Mouse (Mus musculus) heart, postnatal 14 days (tissue): ENCODE measurements around the gene Lysmd2. TPM values are rescaled to one million over a fixed set of nuclear protein-coding genes. Genes with fewer than 3 reads are reported as not detected.

Source experiments
- DNase-seq, 2 experiments: peaks; one replicate each; pipeline ENCODE4 v3.0.0; 2021 to 2022
- intact Hi-C: fragments of 180-260 bp; cut with DNase I; formaldehyde crosslinking; loops from one replicate; pipeline ENCODE4 v1.15.1; 2025
- total RNA-seq, 2 experiments: library from RNA; stranded (reverse); gene quantifications; 2 replicates each; pipeline ENCODE4 v1.2.3; 2021

Lysmd2 gene
- total RNA-seq, 2 experiments from 2014 or later: 8.2 to 8.7 TPM

DNA sequence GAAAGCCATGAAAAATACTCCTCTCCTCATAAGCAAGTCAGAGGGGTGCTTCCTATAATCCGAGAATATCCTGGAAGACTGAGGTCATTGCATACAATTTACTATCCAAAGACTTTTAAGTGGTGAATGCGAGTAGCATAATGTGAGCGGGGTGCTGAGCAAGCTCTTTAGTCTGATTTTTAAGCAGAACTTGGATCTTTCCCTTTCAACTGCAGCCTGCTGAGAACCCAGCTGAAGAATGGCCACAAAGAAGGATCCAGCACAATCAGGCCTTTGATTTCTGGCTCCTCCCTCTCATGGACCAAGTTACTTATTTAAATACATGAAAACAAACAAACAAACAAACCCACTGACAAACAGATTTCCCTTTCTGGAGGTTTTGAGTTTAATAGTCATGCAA is 59.2 kb downstream of the Lysmd2 start:
- DNase-seq: no peak
- intact Hi-C loops: no loop called here

Other genes with a start within 250 kb of the Lysmd2 start
- 10 to 100 TPM; 36.2 to 38.2 TPM for gene Mapk6, start 215.7 kb upstream of the Lysmd2 start, total RNA-seq
- gene Leo1, start 184.2 kb upstream of the Lysmd2 start, total RNA-seq: 10 to 100 TPM; 15.3 to 20.0 TPM
- 10 to 100 TPM; 85.9 to 86.1 TPM for gene Tmod3, start 66.1 kb upstream of the Lysmd2 start, total RNA-seq
- gene Tmod2, start 14.4 kb upstream of the Lysmd2 start, total RNA-seq: 1 to 10 TPM; 4.6 to 5.0 TPM
- gene Scg3, start 58.3 kb downstream of the Lysmd2 start, total RNA-seq: under 1 TPM; 0.49 to 0.62 TPM
- 1 to 10 TPM; 1.1 to 1.4 TPM for gene Bmp5, start 149.6 kb downstream of the Lysmd2 start, total RNA-seq